Mouse (Mus musculus) hindlimb bud, embryonic 11.5 days (tissue): ENCODE measurements at regions not wholly inside any gene's neighbourhood (a gene's known extent, or its start where the extent isn't known, plus 50 kb on each side); places are given as distances from the start of the nearest gene placed in this dataset.

ENCODE experiments used
- DNase-seq: peaks from one replicate; pipeline ENCODE4 v3.0.0-alpha.2; 2012; ENCODE audit warnings: low read depth, low spot score; ENCODE audit errors: extremely low spot score

DNA sequence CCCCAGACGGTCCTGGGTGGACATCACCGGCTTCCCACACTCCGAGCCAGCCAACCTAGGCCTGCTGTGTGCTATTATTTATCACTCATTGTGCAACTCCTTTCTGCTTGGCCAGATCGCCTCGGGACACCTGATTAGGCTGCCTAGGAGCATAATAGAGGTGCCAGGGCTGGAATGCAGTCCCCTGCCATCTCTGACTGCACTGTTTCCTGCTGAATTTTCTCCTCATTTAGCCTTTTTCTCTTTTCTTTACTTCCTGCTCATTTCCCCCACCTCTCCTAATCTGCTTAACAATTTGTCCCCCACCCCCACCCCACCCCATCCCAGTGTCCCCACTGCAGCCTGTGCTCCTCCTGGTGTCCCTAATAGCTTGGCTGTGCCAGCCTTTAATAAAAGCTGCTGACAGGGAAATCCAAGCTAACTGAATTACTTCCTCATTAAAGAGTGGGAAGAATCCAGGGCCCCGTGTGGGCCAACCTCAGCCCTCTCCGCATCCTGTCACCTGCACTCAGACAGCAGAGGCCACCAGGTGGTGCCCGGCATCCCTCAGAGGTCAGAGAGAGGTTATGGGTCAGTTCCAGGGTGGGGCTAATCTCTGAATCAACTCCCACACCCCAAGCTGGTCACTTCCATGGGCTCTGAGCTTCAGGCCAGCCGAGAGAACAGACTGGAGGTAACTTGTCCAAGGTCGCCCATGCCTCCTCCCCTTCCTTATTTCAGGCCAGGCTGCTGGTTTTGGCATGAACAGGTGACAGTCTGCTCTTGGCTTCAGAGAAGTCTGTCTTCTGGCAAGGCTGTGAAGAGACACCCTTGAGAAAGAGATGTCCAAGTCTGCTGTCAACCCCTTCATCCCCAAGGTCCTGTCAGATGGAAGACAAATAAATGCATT is 269.3 kb upstream of the Sdk2 start:
- no peak for DNase-seq

DNA sequence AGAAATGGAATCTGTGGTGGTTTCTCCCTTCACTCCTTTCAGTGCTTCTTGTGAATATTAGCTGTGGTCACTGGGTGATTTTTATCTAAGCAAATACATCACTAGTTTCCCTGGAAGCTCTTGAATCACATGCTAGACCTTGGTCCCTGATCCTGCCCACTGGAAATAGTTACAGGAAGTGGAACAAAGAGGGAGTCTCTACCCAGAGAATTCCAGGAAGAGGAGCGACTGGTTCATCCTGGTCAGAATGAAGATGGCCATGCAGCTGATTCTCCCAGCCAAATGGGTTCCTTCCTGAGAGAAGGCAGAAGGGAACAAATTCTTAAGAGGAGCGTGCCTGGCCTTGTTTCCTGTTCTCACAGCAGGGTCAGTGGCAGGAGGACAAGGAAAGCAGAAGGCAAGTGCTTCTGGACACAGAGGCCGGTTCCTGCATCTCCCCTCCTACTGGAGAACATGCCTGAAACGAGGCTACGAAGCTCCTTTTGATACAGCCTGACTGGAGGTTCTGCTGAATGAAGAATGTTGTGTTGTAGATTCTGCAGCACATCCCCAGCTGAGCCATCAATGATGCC is 264.8 kb upstream of the Sdk2 start:
- DNase-seq = no peak

GRCm38 (mm10) chr11:114330316-114330715 is 263.5 kb upstream of the Sdk2 start:
- DNase-seq = no peak

GRCm38 (mm10) chr11:114322627-114323026 is 255.8 kb upstream of the Sdk2 start:
- DNase-seq = no peak

GRCm38 (mm10) chr11:114321974-114322373 is 255.1 kb upstream of the Sdk2 start:
- no peak for DNase-seq

- DNase-seq = no peak
These were observed 254.7 kb upstream of the Sdk2 start for GRCm38 (mm10) chr11:114321527-114321926.

GRCm38 (mm10) chr11:114315274-114315673 is 248.4 kb upstream of the Sdk2 start:
- no peak for DNase-seq

DNA sequence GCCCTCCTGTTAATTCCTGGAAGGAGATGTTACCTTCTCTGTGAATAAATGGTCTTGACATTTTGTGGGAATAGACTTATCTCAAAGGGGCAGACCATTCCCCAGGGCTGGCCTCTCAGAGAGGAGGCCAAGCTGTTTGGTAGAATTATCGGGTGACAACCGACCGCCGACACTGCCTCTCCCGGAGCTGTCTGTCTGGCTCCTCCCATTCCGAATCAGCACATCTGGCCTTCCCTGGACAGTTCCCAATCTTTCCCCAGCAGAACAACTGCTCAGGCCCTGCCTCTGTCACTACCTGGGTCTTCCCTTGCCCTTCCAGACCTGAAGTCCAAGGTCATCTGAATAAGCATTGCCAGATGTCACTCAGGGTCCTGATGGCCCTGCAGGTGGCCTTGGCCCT is 246.8 kb upstream of the Sdk2 start:
- DNase-seq = no peak

GRCm38 (mm10) chr11:114311640-114312039 is 244.8 kb upstream of the Sdk2 start:
- DNase-seq = no peak

DNA sequence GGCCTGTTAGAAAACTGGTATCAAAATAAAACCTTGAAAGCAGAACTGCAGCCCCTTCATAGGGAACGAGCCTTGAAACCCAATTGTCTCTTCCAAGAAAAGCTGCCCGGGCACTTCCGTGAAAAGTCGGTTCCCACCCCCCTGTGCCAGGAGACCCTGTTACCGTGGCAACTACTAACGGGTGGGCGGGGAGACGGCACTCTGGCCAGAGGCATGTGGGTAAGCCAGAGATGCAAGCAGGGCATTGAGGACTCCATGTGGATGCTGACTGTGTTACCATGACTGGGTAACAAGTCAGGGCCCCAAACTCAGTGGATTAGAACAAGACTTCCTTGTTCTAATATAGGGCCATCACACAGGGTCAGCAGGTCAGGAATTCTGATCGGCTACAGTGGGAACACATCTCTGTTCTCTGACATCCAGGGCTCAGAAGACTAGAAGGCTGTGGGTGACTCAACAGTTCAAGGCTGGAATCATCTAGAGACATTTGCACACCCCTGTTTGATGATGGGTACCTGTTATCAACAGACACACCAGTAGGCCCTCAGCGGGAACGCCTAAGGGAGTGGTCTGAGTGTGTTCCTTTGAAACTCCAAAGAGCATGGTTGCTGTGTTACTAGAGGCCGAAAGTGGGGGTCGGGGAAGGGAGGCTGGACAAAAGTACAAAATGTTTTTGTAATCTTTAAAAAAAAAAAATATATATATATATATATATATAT is 236.9 kb upstream of the Sdk2 start:
- no peak for DNase-seq

DNA sequence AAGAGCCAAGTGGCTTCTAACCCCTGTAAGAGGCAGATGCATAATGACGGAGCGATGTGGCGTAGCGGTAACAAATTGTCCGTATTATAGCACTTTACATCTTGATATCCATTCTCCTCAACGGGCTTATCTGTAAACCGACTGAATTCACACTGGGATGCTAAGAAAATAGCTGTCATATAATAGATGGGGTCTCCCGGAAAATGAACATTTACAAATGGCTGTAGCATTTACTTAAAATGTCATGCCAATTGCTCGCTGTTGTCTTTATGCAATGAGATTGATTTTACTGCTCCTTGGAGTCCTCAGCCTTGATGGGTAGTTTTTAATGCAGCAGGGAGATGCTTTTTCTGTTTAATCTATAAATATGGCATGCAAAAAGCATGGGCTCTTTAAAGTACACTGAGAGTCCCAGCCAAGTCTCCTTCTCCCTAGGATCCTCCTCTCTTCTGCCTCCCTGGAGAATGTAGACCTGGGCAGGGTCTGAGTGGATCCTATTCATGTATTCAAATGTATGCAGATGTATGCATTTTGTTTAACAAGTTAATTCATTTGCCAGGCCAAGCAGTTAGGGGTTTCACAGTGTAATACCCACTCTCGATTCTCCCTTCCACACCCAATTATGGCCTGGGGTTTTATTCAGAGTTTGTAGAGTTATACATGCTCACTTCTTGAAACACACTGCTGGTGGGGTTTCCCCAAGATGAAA is 233.9 kb upstream of the Sdk2 start:
- DNase-seq = no peak

DNA sequence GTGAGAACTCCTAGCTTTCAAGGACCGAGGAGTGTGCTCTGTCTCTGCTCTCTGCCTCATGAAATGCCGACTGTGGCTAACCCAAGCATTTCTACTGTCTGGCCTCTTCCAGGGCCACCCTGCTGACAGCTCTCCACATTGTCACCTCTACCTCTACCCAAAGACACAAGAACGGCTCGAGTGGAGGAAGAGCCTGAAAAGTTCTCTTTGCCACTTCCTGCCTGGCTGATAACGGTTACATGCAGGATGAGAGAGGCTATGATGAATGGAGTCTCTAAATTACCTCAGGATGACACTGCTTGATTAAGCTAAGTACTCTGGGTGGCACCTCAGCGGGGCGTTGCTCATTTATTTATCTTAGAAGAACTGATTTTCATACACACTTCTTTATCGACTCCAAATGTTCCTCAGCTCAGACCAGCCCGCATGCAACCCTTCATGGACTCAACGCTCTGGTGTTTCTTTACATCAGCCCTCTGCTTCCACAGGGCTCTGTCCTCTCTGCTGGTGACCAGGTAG is 230.0 kb upstream of the Sdk2 start:
- no peak for DNase-seq

DNA sequence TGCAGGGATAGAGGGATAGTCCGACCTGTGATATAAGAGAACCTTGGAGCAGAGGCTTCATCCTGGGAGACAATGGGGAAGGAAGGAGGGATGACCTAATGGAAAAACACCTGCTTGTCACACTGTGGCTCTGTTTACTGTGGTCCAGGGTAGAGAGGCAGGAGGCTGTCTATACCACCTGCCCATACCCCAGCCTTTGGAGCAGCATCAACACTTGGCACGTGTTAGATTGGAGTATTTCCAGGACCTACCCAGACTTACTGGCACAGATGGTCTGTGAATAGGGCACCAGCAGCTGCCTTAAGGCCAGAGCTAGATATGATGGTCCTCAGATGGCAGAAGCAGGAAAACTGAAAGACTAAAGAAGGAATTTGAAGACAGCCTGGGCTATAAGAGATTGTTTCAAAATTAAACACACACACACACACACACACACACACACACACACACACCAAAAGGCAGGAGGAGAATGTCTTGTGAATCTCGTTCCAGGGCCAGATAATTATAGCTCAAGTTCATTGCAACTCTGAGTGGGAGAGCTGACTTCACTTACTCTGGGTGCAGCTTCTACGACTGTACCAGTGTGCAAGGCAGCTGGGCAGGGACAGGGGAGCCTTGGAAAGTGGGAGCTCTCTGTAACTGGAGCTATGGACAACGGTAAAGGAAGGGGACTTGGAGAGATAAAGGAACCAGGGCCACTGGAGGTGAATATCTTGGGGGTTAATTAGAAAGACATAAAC is 227.8 kb upstream of the Sdk2 start:
- no peak for DNase-seq

GRCm38 (mm10) chr11:114291258-114291657 is 224.4 kb upstream of the Sdk2 start:
- no peak for DNase-seq

DNA sequence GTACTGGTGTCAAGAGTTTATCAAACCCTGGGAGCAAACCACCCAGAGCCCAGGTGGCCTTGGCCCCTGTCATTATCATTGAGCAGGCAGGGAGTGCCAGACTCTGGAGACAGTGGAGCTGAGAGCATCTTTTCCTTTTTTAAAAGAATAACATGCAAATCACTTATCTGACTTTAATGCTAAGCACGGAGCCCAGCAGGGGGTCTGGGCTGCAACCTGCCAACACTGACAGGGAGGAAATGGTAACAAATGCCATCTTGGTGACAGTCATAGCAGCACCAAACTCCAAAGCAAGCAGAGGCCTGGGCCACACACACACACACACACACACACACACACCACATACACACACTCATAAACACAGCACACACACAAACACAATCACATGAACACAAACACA is 223.1 kb upstream of the Sdk2 start:
- no peak for DNase-seq

- DNase-seq = no peak
These were observed 218.2 kb upstream of the Sdk2 start for GRCm38 (mm10) chr11:114284820-114285666.

GRCm38 (mm10) chr11:114283208-114283607 is 216.4 kb upstream of the Sdk2 start:
- no peak for DNase-seq

DNA sequence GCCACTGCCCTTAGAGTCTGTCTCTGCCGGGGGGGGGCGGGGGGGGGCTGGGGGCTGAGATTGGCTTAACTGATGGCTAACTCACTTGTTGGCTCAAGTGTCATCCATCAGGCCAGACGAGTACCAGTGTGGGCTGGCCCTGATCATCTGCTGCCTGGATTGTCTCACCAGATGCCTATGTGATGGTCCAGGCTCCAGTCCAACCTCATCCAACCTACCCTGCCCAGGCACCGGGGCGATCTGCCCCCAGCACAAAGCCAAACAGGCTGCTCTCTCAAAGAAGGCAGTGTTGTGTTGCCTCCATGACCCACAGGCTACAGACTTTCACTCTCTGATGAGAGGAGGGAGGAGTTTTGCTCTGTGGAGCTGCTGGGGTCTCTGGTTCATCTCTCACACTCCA is 215.7 kb upstream of the Sdk2 start:
- no peak for DNase-seq

- no peak for DNase-seq
These were observed 215.0 kb upstream of the Sdk2 start for GRCm38 (mm10) chr11:114281846-114282245.
